Mouse (Mus musculus): ENCODE results near the gene Tbc1d24.

The Tbc1d24 gene

DNA sequence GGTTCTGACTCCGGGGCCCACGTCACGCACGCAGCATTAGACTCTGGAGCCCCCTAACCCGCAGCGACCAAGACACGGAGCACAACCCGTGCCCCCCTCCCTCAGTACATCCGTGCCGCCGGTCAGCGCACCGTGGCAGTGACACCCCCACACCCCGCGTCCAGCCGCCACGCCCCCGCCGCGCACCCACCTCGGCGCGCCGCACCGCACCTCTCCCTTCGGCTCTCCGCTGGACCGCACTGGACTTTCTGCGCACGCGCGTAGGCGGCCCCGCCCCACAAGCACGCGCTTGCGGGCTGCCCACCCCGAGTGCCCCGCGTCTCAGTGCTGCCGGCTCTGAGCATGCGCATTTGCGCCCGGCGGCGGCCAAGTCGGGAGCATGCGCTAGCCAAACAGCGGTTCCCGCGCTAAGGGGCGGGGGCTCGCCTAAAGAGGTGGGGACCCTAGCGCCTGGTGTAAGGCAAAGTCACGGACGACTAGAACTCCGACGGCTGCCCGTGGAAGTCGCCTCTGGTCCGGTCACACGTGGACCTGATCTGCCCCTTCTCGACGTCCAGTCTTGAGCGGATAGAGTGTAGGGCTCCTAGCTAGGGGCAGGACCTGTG is at the start of gene Tbc1d24:
TSS of gene Tbc1d24 (minus strand) at position 279 of the 605 bp plus-strand sequence.
- in situ Hi-C loops (cut with MboI, MseI): no loop called here

- in situ Hi-C loops (cut with MboI, MseI): no loop called here
Observed at GRCm38 (mm10) chr17:24252329-24252728, 47.0 kb upstream of the Tbc1d24 start.

DNA sequence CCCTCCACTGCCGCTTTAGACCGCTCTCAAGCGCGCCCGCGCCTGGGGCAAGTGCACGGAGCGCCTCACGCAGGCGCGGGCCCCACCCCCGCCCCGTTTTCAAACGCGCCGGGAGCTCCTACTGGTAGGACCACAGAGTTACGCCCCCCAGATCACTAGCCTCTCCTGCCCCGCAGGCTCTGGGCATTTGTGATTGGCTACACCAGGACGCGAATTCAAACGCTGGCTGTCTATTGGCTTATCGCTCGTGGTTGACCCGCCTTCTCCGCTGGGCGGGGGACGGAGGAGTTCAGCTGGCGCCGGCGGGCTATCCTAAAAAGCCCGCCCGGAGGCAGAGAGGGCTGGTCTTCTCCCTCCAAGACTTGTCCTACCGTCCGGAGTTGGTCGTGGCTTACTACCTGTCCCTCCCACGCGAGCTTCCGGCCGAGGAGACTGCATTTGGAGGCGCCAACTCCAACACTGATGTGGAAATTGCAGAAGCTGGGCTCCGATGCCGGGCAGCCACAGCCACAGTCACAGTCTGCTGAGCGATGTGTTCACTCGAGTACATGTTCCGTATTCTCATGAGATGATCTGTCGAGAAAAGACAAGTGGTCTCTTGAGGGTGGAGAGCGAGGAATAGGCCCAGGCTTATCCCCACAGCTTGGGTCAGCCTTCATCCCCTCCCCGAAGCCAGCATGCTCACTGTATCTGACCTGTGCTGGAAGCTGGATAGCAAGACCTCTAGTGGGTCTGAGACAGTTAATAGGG is 46.1 kb upstream of the Tbc1d24 start, which contains the start of gene Ccnf:
TSS of gene Ccnf (minus strand) at position 165 of the 750 bp plus-strand sequence.
- in situ Hi-C loops (cut with MboI, MseI): no loop called here

DNA sequence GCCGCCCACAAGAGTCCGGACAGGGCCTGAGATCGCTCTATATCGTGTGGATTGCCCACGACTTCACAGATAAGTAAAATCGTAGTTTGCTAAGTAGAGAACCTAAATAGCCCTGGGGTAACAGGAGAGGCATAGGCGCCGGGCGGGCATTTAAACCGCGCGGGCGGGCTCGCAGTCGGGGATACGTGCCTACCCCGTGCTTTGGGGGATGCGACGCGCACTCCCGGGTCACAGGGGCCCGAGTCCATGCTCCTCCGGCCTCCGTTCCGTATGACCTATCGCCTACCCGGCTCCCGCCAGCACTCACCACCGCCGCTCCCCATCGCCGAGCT is 45.6 kb upstream of the Tbc1d24 start:
- in situ Hi-C loops (cut with MboI, MseI): no loop called here

GRCm38 (mm10) chr17:24248641-24249040 is 43.3 kb upstream of the Tbc1d24 start:
- in situ Hi-C loops (cut with MboI, MseI): no loop called here

- in situ Hi-C loops (cut with MboI, MseI): no loop called here
Observed at GRCm38 (mm10) chr17:24244061-24244460, 38.7 kb upstream of the Tbc1d24 start.

DNA sequence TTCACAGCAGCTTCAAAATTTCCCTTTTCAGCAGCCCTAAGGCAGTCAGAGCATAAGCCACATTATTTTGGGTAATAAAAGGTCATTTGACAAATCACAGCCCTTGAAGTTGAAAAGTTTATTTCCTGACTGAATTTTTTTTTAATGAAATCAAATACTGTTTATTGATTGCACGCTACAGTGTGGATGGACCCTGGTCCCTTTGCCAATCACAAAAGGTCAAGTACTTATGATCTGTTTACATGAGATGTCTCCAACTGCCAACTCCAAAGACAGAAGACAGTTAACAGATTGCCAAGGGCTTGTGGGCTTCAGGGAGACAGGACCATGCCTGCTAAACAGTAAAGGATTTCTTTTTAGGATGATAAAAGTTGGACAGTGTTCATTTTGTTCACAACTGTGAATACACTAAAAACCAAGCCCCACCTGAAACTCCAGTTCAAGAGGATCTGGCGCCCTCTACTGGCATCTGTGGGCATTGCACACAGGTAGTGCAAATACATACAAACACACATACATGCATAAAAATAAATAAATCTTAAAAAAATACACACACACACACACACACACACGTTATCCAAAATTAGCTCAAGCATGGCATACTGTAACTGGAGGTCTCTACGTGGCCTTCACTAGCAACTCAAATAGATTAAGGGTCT is 38.1 kb upstream of the Tbc1d24 start:
- in situ Hi-C loops (cut with MboI, MseI): no loop called here

GRCm38 (mm10) chr17:24236921-24237320 is 31.6 kb upstream of the Tbc1d24 start:
- in situ Hi-C loops (cut with MboI, MseI): no loop called here

GRCm38 (mm10) chr17:24236479-24236878 is 31.1 kb upstream of the Tbc1d24 start:
- in situ Hi-C loops (cut with MboI, MseI): no loop called here

- in situ Hi-C loops (cut with MboI, MseI): no loop called here
Observed at GRCm38 (mm10) chr17:24227941-24228340, 22.6 kb upstream of the Tbc1d24 start.

DNA sequence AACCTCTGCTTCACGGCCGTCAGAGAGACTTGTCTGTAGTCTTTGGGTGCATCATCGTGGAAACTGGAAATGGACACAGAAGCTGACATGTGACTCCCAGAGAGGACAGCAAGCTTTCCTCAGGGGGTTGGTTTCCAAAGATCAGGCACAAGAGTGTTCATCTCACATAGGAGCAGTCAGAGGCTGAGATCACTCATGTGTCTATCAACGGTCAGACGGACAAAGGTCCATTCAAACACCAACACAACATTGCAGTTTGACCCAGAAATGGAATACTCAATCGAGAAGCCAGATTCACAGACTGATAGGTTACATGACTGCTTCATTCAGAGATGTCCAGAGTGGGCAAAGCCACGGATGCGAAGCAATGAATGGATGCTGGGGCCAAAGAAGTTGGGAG is 21.4 kb upstream of the Tbc1d24 start:
- in situ Hi-C loops (cut with MboI, MseI): no loop called here

DNA sequence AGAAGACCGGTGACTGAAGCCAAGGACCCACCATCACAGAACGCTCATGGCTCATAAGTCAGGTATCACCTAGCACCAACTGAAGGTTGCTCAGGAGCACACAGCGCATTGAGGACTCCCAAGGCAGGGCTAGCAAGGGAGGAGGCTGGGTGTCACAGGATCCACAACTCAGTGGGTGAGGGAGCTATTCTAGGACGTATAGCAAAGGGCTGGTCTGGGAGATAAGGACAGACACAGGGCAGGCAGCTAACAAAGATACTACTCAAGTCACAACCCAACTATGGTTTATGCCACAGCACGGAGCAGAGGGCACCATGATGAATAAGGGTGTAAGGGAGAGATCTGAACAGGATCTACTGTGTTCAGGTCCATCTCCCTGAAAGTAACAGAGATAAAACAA is 20.5 kb upstream of the Tbc1d24 start:
- in situ Hi-C loops (cut with MboI, MseI): no loop called here

DNA sequence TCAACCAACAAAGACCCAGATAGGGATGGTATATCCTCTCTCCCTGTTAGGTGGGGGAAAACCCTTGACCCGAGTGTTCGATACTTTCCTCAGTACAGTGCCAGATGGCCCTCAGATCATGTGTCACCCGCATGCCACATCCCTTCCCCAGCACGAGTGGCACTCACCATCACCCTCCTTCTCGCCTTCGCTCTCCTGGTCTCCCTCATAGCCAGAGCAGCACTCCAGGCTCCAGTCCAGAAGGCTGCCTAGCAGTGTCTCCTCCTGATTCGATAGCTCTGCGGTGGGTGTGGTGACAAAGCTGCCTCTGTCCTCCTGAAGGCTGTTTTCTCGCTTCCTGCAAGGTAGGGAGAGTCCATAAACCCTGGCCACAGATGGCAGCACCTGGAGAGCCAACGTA is 19.4 kb upstream of the Tbc1d24 start:
- in situ Hi-C loops (cut with MboI, MseI): no loop called here

DNA sequence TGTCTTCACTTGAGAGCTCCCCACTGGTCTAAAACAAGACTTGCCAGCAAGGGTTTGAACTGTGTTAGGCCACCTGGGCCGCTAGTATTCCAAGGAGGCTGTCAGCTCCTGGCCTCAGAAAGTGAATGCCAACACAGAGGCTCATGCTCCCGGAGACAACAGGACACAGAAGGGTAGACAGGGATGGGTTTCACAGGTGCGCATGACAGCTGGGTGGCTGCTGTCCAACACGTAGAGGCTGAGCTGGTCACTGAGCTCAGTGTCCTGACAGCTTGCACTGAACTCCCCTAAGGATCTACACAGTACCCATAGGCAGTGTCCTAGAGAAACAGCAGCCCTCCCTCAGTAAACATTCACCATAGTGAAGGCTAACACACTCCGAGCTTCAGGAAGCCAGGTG is 18.2 kb upstream of the Tbc1d24 start:
- in situ Hi-C loops (cut with MboI, MseI): no loop called here

DNA sequence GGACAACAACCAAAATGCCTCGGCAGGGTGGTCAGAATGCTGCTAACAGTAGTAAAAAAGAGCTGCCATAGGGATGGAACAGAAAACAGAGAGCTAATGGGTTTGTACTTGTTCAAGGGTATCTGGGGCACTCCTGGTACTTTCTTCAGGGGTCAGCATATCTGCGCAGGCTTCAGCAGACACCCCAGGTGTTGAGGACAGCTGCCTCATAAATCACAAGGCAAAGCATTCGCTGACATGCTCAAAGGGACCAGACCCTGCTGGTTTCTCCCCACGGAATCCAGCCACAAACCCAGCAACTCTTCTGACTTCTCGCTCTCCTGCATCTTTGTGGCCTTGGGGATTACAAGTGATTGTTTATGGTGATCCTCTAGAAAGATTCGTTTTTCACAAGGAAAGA is 17.3 kb upstream of the Tbc1d24 start:
- in situ Hi-C loops (cut with MboI, MseI): no loop called here

- in situ Hi-C loops (cut with MboI, MseI): no loop called here
Observed at GRCm38 (mm10) chr17:24220435-24221411, 15.4 kb upstream of the Tbc1d24 start, which contains the start of gene Tedc2. Gene Tedc2, minus strand, starts transcription at chr17:24220851.

- in situ Hi-C loops (cut with MboI, MseI): no loop called here
Observed at GRCm38 (mm10) chr17:24216836-24217235, 11.5 kb upstream of the Tbc1d24 start.

DNA sequence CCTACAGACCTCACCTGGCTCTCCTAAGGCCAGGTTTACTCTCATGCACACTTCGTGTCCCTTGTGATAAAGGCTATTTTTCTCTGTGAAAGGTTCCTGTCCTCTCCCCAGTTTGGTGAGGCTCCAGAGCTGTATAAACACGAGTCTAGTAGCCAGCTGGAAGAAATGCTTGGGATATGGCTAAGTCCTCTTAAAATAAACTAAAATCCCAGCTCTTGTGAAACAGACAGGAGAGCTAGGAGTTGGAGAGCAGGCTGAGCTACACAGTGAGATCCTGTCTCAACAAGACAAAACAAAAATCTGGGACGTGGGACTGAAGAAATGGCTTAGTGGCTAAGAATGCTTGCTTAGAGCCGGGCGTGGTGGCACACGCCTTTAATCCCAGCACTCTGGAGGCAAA is 7.8 kb upstream of the Tbc1d24 start:
- in situ Hi-C loops (cut with MboI, MseI): no loop called here

- in situ Hi-C loops (cut with MboI, MseI): no loop called here
Observed at GRCm38 (mm10) chr17:24212441-24213018, 7.2 kb upstream of the Tbc1d24 start.

GRCm38 (mm10) chr17:24211631-24212440 is 6.5 kb upstream of the Tbc1d24 start:
- in situ Hi-C loops (cut with MboI, MseI): no loop called here

All from T-helper 1 cell (primary cell).